In the genomic region with DNA sequence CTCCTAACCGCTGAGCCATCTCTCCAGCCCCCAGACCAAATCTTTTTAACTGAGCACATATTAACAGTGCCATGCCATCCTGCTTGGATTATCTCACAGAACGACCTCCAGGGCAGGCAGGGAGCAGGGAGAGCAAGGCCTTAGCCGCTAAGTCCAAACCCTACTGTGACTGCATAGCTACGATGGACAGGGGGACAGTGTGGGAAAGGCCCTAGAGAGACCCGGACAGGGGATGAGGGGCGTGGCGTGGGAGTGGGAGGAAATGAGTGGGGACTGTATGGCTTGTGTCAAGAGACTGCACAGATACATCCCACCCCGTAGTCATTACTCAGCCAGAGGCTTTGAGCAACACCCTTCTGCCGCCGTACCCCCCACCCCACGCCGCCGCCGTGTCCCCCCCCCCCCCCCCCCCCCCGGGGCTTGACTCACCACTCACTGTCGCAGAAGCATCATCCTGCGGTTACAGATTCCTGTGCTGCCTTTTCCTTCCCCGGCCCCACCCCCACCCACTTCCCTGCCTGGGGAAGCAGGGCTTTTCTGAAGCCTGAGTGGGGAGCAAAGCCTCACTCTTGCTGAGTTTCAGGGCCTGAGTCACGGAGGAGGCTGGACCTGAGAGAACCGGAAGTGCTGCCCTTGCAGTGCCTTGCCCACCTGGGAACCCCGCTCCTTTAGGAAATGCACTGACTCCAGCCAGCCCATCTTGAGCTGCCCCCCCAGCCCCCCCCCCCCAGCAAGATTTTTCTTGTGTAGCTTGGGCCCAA, we compare ENCODE assay signal across 9 mouse cellular contexts. TPM values are rescaled to one million over a fixed set of nuclear protein-coding genes. Genes with fewer than 3 reads are reported as not detected.
DNase-seq lines count a peak whose midpoint lies in the region; ATAC-seq lines count a peak whose summit lies in the region.
"Had no signal": no experiment of that assay in that cellular context is flagged by ENCODE, and none has a peak within 500 bp of the region (broad histone marks: within the 10 kb centered on the region; RNA-seq: fewer than 3 reads in every experiment).

No protein-coding gene starts in this region.

- H3K27me3 ChIP-seq in heart, embryonic 12.5 days (replicated peaks): no peaks in the 10 kb centered on the region
- H3K27me3 ChIP-seq in limb, embryonic 11.5 days (ENCODE audit: control insufficient read depth, insufficient read depth, low read length): no peaks in the 10 kb centered on the region
- no peaks in the 10 kb centered on the region for H3K27me3 ChIP-seq in midbrain, embryonic 15.5 days (replicated peaks)
- H3K27me3 ChIP-seq: midbrain, embryonic 12.5 days had no signal

- no peak for DNase-seq in frontal cortex, postnatal 10 days (ENCODE audit: low spot score in 2 of 2)
- no peak for DNase-seq in limb, embryonic 11.5 days (ENCODE audit: low spot score)
- DNase-seq in spleen, adult 12 weeks (ENCODE audit: low spot score): no peak
- DNase-seq in right cerebral cortex, postnatal 25 days: no peak

- peak overlapping the region; percentile 95 for H3K27ac ChIP-seq in heart, embryonic 12.5 days (ENCODE audit: poor library complexity, severe bottlenecking)
- 0 out of 2 replicates have a peak overlapping the region, but pooled peaks have one; percentile 4 for H3K27ac ChIP-seq in limb, embryonic 11.5 days (replicated peaks; ENCODE audit: low read depth, low read length)
- H3K27ac ChIP-seq in midbrain, embryonic 15.5 days: peak overlapping the region; percentile 49; the same call in 1 of the 2 replicates
- H3K27ac ChIP-seq: midbrain, embryonic 12.5 days had no signal

- no peak overlapping the region for H3K4me3 ChIP-seq in heart, embryonic 12.5 days
- H3K4me3 ChIP-seq in limb, embryonic 11.5 days (ENCODE audit: low read depth, low read length): no peak overlapping the region
- no peak overlapping the region for H3K4me3 ChIP-seq in midbrain, embryonic 15.5 days
- H3K4me3 ChIP-seq: midbrain, embryonic 12.5 days had no signal

- H3K4me2 ChIP-seq in heart, embryonic 12.5 days: peak overlapping the region; percentile 57
- H3K4me2 ChIP-seq in limb, embryonic 11.5 days (ENCODE audit: low read depth, severe bottlenecking): no peak overlapping the region
- H3K4me2 ChIP-seq in midbrain, embryonic 15.5 days: no peak overlapping the region
- H3K4me2 ChIP-seq: midbrain, embryonic 12.5 days had no signal

- H3K4me1 ChIP-seq in heart, embryonic 12.5 days (replicated peaks): peaks cover 94% of the 10 kb centered on the region
- H3K4me1 ChIP-seq in limb, embryonic 11.5 days (ENCODE audit: control insufficient read depth, insufficient read depth, low read length): peaks cover 50% of the 10 kb centered on the region
- peaks cover 49% of the 10 kb centered on the region for H3K4me1 ChIP-seq in midbrain, embryonic 15.5 days

- peak overlapping the region; percentile 59 for H3K9ac ChIP-seq in heart, embryonic 12.5 days
- no peak overlapping the region for H3K9ac ChIP-seq in limb, embryonic 11.5 days (ENCODE audit: low read length)
- no peak overlapping the region for H3K9ac ChIP-seq in midbrain, embryonic 15.5 days
- H3K9ac ChIP-seq: midbrain, embryonic 12.5 days had no signal

- 23% methylated on average over 13 of the region's 21 CpGs for WGBS in heart, embryonic 12.5 days
- WGBS in limb, embryonic 11.5 days: 62% methylated on average over 16 of the region's 21 CpGs
- WGBS in midbrain, embryonic 15.5 days: 53% methylated on average over 20 of the region's 21 CpGs

- no peaks in the 10 kb centered on the region for H3K9me3 ChIP-seq in heart, embryonic 12.5 days (replicated peaks)
- H3K9me3 ChIP-seq in limb, embryonic 11.5 days (ENCODE audit: control insufficient read depth, low read length): no peaks in the 10 kb centered on the region
- no peaks in the 10 kb centered on the region for H3K9me3 ChIP-seq in midbrain, embryonic 15.5 days
- H3K9me3 ChIP-seq: midbrain, embryonic 12.5 days had no signal

- 0 out of 2 replicates have a peak, but pooled peaks cover 5% of the 10 kb centered on the region for H3K36me3 ChIP-seq in heart, embryonic 12.5 days
- H3K36me3 ChIP-seq in limb, embryonic 11.5 days (ENCODE audit: control insufficient read depth, insufficient read depth, low read length): no peaks in the 10 kb centered on the region
- no peaks in the 10 kb centered on the region for H3K36me3 ChIP-seq in midbrain, embryonic 15.5 days (replicated peaks)
- H3K36me3 ChIP-seq: midbrain, embryonic 12.5 days had no signal

- peak; percentile 29; the same call in 1 of the 2 replicates for ATAC-seq in frontal cortex, adult (ENCODE audit: low TSS enrichment)
- peak; percentile 40 for ATAC-seq in activated CD4-positive, CD25-positive, alpha-beta regulatory T cell, adult 4 months
- ATAC-seq in heart, embryonic 12.5 days (ENCODE audit: insufficient number of reproducible peaks, low FRiP score): peak; percentile 49
- ATAC-seq in limb, embryonic 11.5 days (ENCODE audit: insufficient number of reproducible peaks, low FRiP score, low TSS enrichment, low read depth): no peak
- no peak for ATAC-seq in midbrain, embryonic 15.5 days (replicated peaks)

RNA-seq across cellular contexts. Expression of a gene that starts 6.5 kb away (rescaled TPM):
- polyA plus RNA-seq in activated CD4-positive, CD25-positive, alpha-beta regulatory T cell, adult 4 months (2017; shearing (Covaris generic)): 1 to 10 TPM; 1.3 to 2.1 TPM
- polyA plus RNA-seq in heart, embryonic 12.5 days (2016; fragmentation: Nextera tagmentation; extraction: Ambion mirVana): 62.0 and 64.4 TPM in 2 replicates
- 18.6 and 23.2 TPM in 2 replicates for polyA plus RNA-seq in limb, embryonic 11.5 days (2014; fragmentation: Nextera tagmentation; extraction: Ambion mirVana)
- polyA plus RNA-seq in midbrain, embryonic 15.5 days (2015; fragmentation: Nextera tagmentation; extraction: Ambion mirVana): 29.7 and 31.3 TPM in 2 replicates

RNA-seq across cellular contexts. Expression of a gene that starts 35.4 kb away (rescaled TPM):
- polyA plus RNA-seq in activated CD4-positive, CD25-positive, alpha-beta regulatory T cell, adult 4 months (2017; shearing (Covaris generic)): 1 to 10 TPM; 2.4 to 2.9 TPM
- polyA plus RNA-seq in heart, embryonic 12.5 days (2016; fragmentation: Nextera tagmentation; extraction: Ambion mirVana): 30.8 and 31.1 TPM in 2 replicates
- 15.2 and 17.7 TPM in 2 replicates for polyA plus RNA-seq in limb, embryonic 11.5 days (2014; fragmentation: Nextera tagmentation; extraction: Ambion mirVana)
- 324 and 330 TPM in 2 replicates for polyA plus RNA-seq in midbrain, embryonic 15.5 days (2015; fragmentation: Nextera tagmentation; extraction: Ambion mirVana)

Comparison
In these comparisons a context has a peak if more than half of its experiments do, and no peak if none do; other contexts are left out.
1. ATAC-seq: peak in frontal cortex, adult (single experiment), activated CD4-positive, CD25-positive, alpha-beta regulatory T cell, adult 4 months (single experiment) and heart, embryonic 12.5 days (single experiment); none in limb, embryonic 11.5 days (single experiment) and midbrain, embryonic 15.5 days (single experiment).
2. H3K27ac ChIP-seq: peak in every context shown above with its lines; median percentile 95 in heart, embryonic 12.5 days; 49 in midbrain, embryonic 15.5 days; 4 in limb, embryonic 11.5 days.
3. RNA of a gene that starts 35.4 kb away (polyA plus RNA-seq): 324 to 330 TPM in midbrain, embryonic 15.5 days; 30.8 to 31.1 TPM in heart, embryonic 12.5 days, 15.2 to 17.7 TPM in limb, embryonic 11.5 days and 2.4 to 2.9 TPM in activated CD4-positive, CD25-positive, alpha-beta regulatory T cell, adult 4 months; every median in the first group is over 10 times any median in the second.